Mouse (Mus musculus): ENCODE results near the gene Clic4. TPM values are rescaled to one million over a fixed set of nuclear protein-coding genes. Genes with fewer than 3 reads are reported as not detected.
"Not testable (repeated sequence)": the region's sequence is repeated elsewhere in the genome, so short reads cannot be mapped to it uniquely, and the experiment has no call there.

The Clic4 gene
- polyA plus RNA-seq, 1 experiment from 2014 or later, result 74.1 TPM

- DNase-seq (ENCODE audit: low spot score) (no peak), ATAC-seq (no peak)
- no peaks in the 10 kb centered on the region for H3K27me3 ChIP-seq (replicated peaks; ENCODE audit: control insufficient read depth, insufficient read depth, low read length)
- no peaks in the 10 kb centered on the region for H3K9me3 ChIP-seq (replicated peaks; ENCODE audit: control insufficient read depth, low read length)
- H3K4me1 ChIP-seq (ENCODE audit: control insufficient read depth, insufficient read depth, low read length), result no peaks in the 10 kb centered on the region
- WGBS, result 73% methylated on average over 12 of the region's 12 CpGs
- H3K4me3 ChIP-seq (ENCODE audit: low read depth, low read length), result no peak overlapping the region
- H3K27ac ChIP-seq (ENCODE audit: low read depth, low read length), result no peak overlapping the region
- no peak overlapping the region for H3K4me2 ChIP-seq (ENCODE audit: low read length)
- no peaks in the 10 kb centered on the region for H3K36me3 ChIP-seq (ENCODE audit: control insufficient read depth, insufficient read depth, low read length)
- H3K9ac ChIP-seq (ENCODE audit: low read length), result no peak overlapping the region
Measured at GRCm38 (mm10) chr4:135286033-135286622, 13.5 kb upstream of the Clic4 start.

- Histone ChIP-seq H3K36me3 (ENCODE audit: control insufficient read depth, insufficient read depth, low read length) (no peaks in the 10 kb centered on the region), H3K27me3 (replicated peaks; ENCODE audit: control insufficient read depth, insufficient read depth, low read length) (no peaks in the 10 kb centered on the region), H3K4me3 (ENCODE audit: low read depth, low read length) (no peak overlapping the region), H3K9me3 (replicated peaks; ENCODE audit: control insufficient read depth, low read length) (no peaks in the 10 kb centered on the region), H3K4me2 (ENCODE audit: low read length) (no peak overlapping the region), H3K9ac (ENCODE audit: low read length) (no peak overlapping the region), H3K27ac (ENCODE audit: low read depth, low read length) (no peak overlapping the region), H3K4me1 (ENCODE audit: control insufficient read depth, insufficient read depth, low read length) (no peaks in the 10 kb centered on the region)
- DNase-seq (ENCODE audit: low spot score), result no peak
- no peak for ATAC-seq
- WGBS, result 56% methylated on average over 8 of the region's 8 CpGs
Measured at GRCm38 (mm10) chr4:135285436-135285835, 12.8 kb upstream of the Clic4 start.

- Histone ChIP-seq H3K36me3 (ENCODE audit: control insufficient read depth, insufficient read depth, low read length) (no peaks in the 10 kb centered on the region), H3K27me3 (replicated peaks; ENCODE audit: control insufficient read depth, insufficient read depth, low read length) (no peaks in the 10 kb centered on the region), H3K4me1 (ENCODE audit: control insufficient read depth, insufficient read depth, low read length) (no peaks in the 10 kb centered on the region), H3K4me3 (ENCODE audit: low read depth, low read length) (no peak overlapping the region), H3K9me3 (replicated peaks; ENCODE audit: control insufficient read depth, low read length) (no peaks in the 10 kb centered on the region), H3K9ac (ENCODE audit: low read length) (no peak overlapping the region), H3K4me2 (ENCODE audit: low read length) (no peak overlapping the region), H3K27ac (ENCODE audit: low read depth, low read length) (no peak overlapping the region)
- no peak for DNase-seq (ENCODE audit: low spot score)
- WGBS, result 85% methylated on average over 7 of the region's 7 CpGs
- no peak for ATAC-seq
Measured at GRCm38 (mm10) chr4:135283875-135284274, 11.3 kb upstream of the Clic4 start.

GRCm38 (mm10) chr4:135283417-135283816, 10.8 kb upstream of the Clic4 start:
- no peak overlapping the region for H3K4me3 ChIP-seq (ENCODE audit: low read depth, low read length)
- no peak overlapping the region for H3K4me2 ChIP-seq (ENCODE audit: low read length)
- WGBS, result 79% methylated on average over 4 of the region's 4 CpGs
- ATAC-seq, result no peak
- H3K9me3 ChIP-seq (replicated peaks; ENCODE audit: control insufficient read depth, low read length), result no peaks in the 10 kb centered on the region
- H3K27me3 ChIP-seq (replicated peaks; ENCODE audit: control insufficient read depth, insufficient read depth, low read length), result no peaks in the 10 kb centered on the region
- H3K36me3 ChIP-seq (ENCODE audit: control insufficient read depth, insufficient read depth, low read length), result no peaks in the 10 kb centered on the region
- no peak for DNase-seq (ENCODE audit: low spot score)
- H3K27ac ChIP-seq (ENCODE audit: low read depth, low read length), result no peak overlapping the region
- H3K9ac ChIP-seq (ENCODE audit: low read length), result no peak overlapping the region
- no peaks in the 10 kb centered on the region for H3K4me1 ChIP-seq (ENCODE audit: control insufficient read depth, insufficient read depth, low read length)

- Histone ChIP-seq H3K9ac (ENCODE audit: low read length) (no peak overlapping the region), H3K4me3 (ENCODE audit: low read depth, low read length) (no peak overlapping the region), H3K27me3 (replicated peaks; ENCODE audit: control insufficient read depth, insufficient read depth, low read length) (no peaks in the 10 kb centered on the region), H3K9me3 (replicated peaks; ENCODE audit: control insufficient read depth, low read length) (no peaks in the 10 kb centered on the region), H3K4me2 (ENCODE audit: low read length) (no peak overlapping the region), H3K27ac (ENCODE audit: low read depth, low read length) (no peak overlapping the region), H3K4me1 (ENCODE audit: control insufficient read depth, insufficient read depth, low read length) (no peaks in the 10 kb centered on the region), H3K36me3 (ENCODE audit: control insufficient read depth, insufficient read depth, low read length) (no peaks in the 10 kb centered on the region)
- no peak for DNase-seq (ENCODE audit: low spot score)
- no peak for ATAC-seq
- WGBS, result 64% methylated on average over 13 of the region's 13 CpGs
Measured at GRCm38 (mm10) chr4:135282651-135283290, 10.2 kb upstream of the Clic4 start.

GRCm38 (mm10) chr4:135280016-135280415, 7.4 kb upstream of the Clic4 start:
- not testable (repeated sequence) for H3K9me3 ChIP-seq (replicated peaks; ENCODE audit: control insufficient read depth, low read length); H3K27me3 ChIP-seq (replicated peaks; ENCODE audit: control insufficient read depth, insufficient read depth, low read length); H3K9ac ChIP-seq (ENCODE audit: low read length); H3K36me3 ChIP-seq (ENCODE audit: control insufficient read depth, insufficient read depth, low read length); H3K4me3 ChIP-seq (ENCODE audit: low read depth, low read length); H3K4me2 ChIP-seq (ENCODE audit: low read length); DNase-seq (ENCODE audit: low spot score); ATAC-seq; H3K4me1 ChIP-seq (ENCODE audit: control insufficient read depth, insufficient read depth, low read length); H3K27ac ChIP-seq (ENCODE audit: low read depth, low read length)
- 75% methylated on average over 2 of the region's 2 CpGs for whole genome bisulfite sequencing

GRCm38 (mm10) chr4:135276681-135277379, 4.2 kb upstream of the Clic4 start:
- Histone ChIP-seq H3K4me2 (ENCODE audit: low read length) (no peak overlapping the region), H3K9ac (ENCODE audit: low read length) (no peak overlapping the region), H3K9me3 (replicated peaks; ENCODE audit: control insufficient read depth, low read length) (no peaks in the 10 kb centered on the region), H3K36me3 (ENCODE audit: control insufficient read depth, insufficient read depth, low read length) (no peaks in the 10 kb centered on the region), H3K4me3 (ENCODE audit: low read depth, low read length) (no peak overlapping the region), H3K27me3 (replicated peaks; ENCODE audit: control insufficient read depth, insufficient read depth, low read length) (0 out of 2 replicates have a peak, but pooled peaks cover 3% of the 10 kb centered on the region), H3K4me1 (ENCODE audit: control insufficient read depth, insufficient read depth, low read length) (peaks cover 3% of the 10 kb centered on the region; the same call in 1 of the 2 replicates), H3K27ac (ENCODE audit: low read depth, low read length) (no peak overlapping the region)
- WGBS, result 66% methylated on average over 4 of the region's 4 CpGs
- DNase-seq (ENCODE audit: low spot score), result no peak
- ATAC-seq, result no peak

GRCm38 (mm10) chr4:135274761-135275160, 2.1 kb upstream of the Clic4 start:
- Histone ChIP-seq H3K27me3 (replicated peaks; ENCODE audit: control insufficient read depth, insufficient read depth, low read length) (0 out of 2 replicates have a peak, but pooled peaks cover 3% of the 10 kb centered on the region), H3K36me3 (ENCODE audit: control insufficient read depth, insufficient read depth, low read length) (no peaks in the 10 kb centered on the region), H3K4me2 (ENCODE audit: low read length) (no peak overlapping the region), H3K9ac (ENCODE audit: low read length) (no peak overlapping the region), H3K4me1 (ENCODE audit: control insufficient read depth, insufficient read depth, low read length) (peaks cover 17% of the 10 kb centered on the region), H3K27ac (ENCODE audit: low read depth, low read length) (no peak overlapping the region), H3K9me3 (replicated peaks; ENCODE audit: control insufficient read depth, low read length) (no peaks in the 10 kb centered on the region), H3K4me3 (ENCODE audit: low read depth, low read length) (no peak overlapping the region)
- DNase-seq (ENCODE audit: low spot score) (no peak), ATAC-seq (no peak)
- WGBS, result 71% methylated on average over 7 of the region's 7 CpGs

GRCm38 (mm10) chr4:135273307-135273682, 681 bp upstream of the Clic4 start:
- Histone ChIP-seq H3K9ac (ENCODE audit: low read length) (no peak overlapping the region), H3K4me3 (ENCODE audit: low read depth, low read length) (peak overlapping the region; percentile 91), H3K4me2 (ENCODE audit: low read length) (peak overlapping the region; percentile 67), H3K27ac (ENCODE audit: low read depth, low read length) (no peak overlapping the region), H3K27me3 (replicated peaks; ENCODE audit: control insufficient read depth, insufficient read depth, low read length) (0 out of 2 replicates have a peak, but pooled peaks cover 3% of the 10 kb centered on the region), H3K4me1 (ENCODE audit: control insufficient read depth, insufficient read depth, low read length) (peaks cover 27% of the 10 kb centered on the region), H3K36me3 (ENCODE audit: control insufficient read depth, insufficient read depth, low read length) (no peaks in the 10 kb centered on the region), H3K9me3 (replicated peaks; ENCODE audit: control insufficient read depth, low read length) (no peaks in the 10 kb centered on the region)
- DNase-seq (ENCODE audit: low spot score) (no peak), ATAC-seq (no peak)
- WGBS, result 2% methylated on average over 17 of the region's 17 CpGs

Data from forebrain, embryonic 14.5 days (tissue).